Mouse (Mus musculus): Measurements from ENCODE around the gene Wdr82. TPM values are rescaled to one million over a fixed set of nuclear protein-coding genes. Genes with fewer than 3 reads are reported as not detected.

Gene Wdr82
- 15.9 and 17.7 TPM in 2 replicates for polyA plus RNA-seq (2011; ENCODE audit: insufficient read depth, insufficient read length, low replicate concordance, missing spikeins)

DNA sequence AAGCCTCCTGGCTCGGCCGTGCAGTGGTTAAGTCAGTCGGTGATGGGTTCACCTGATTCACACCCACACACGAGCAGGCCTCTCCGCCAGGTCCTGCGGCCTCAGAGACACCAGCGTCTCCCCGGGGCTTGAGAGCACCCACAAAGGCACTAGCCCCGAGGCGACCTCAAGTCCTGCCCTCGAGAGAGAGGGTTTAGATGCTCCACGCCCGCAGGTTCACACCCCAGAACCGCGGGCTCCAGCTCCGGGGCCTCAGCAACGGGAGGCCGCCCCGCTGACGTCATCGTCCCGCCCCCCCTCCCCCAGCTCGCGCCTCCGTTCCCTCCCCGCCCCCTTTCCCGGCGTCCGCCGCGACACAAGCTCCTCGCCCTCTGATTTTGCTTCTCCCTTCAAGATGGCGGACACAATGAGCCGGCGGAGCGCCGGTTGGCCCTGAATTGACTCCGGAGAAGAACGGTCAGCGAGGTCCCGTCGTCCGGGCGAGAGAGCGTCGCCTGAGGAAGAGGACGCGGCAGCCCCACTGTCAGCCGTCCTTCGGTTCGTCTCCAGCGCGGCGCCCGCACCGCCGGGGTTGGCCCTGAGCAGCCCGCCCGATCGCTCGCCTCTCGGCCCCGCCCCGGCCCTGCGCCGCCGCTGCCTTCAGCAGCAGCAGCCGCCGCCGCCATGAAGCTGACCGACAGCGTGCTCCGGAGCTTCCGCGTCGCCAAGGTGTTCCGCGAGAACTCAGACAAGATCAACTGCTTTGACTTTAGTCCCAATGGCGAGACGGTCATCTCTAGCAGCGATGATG is at the start of gene Wdr82:
TSS of gene Wdr82 (plus strand) at position 373 of the 790 bp plus-strand sequence.
- under 1% methylated on average over 81 of the region's 81 CpGs for WGBS
- peak within 1 kb of the TSS; percentile 97 for H3K27ac ChIP-seq (ENCODE audit: control insufficient read depth, insufficient read depth, low read depth, low read length, poor library complexity)
- TF ChIP-seq POLR2A (IDR thresholded peaks at IDR 0.05; ENCODE audit: borderline replicate concordance, control insufficient read depth, low read depth, low read length) (peak; percentile 93), CTCF (IDR thresholded peaks at IDR 0.05; ENCODE audit: control insufficient read depth, insufficient read depth, low read length) (no peak)
- H3K4me3 ChIP-seq (replicated peaks; ENCODE audit: control insufficient read depth, low read depth, low read length), result peak within 1 kb of the TSS; percentile 83
- H3K4me1 ChIP-seq (ENCODE audit: control insufficient read depth, insufficient read depth, low read length), result peaks cover 2% of the 10 kb centered on the region; the same call in 1 of the 2 replicates

DNA sequence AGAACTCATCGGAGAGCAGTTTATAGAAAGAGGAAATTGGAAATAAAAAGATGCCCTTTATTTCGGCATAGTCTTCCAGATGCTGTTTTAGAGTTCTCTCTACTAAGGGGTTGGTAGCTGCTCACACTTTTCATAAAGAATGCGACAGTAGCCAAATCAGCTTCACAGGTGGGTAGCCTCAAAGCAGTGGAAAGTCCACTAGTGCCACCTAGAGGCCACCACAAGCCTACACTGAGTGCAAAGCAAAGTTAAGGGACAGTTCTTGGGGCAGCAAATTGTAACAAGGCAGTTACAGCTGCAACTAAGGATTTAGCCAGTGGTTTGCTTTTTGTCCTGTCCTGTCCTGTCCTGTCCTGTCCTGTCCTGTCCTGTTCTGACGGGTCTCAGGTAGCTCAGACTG is 47.1 kb upstream of the Wdr82 start:
- WGBS, result 42% methylated on average over 4 of the region's 4 CpGs
- H3K4me1 ChIP-seq (ENCODE audit: control insufficient read depth, insufficient read depth, low read length), result no peaks in the 10 kb centered on the region
- H3K4me3 ChIP-seq (replicated peaks; ENCODE audit: control insufficient read depth, low read depth, low read length), result no peak overlapping the region
- TF ChIP-seq POLR2A (IDR thresholded peaks at IDR 0.05; ENCODE audit: borderline replicate concordance, control insufficient read depth, low read depth, low read length), result no peak
- peak; percentile 60 for TF ChIP-seq CTCF (IDR thresholded peaks at IDR 0.05; ENCODE audit: control insufficient read depth, insufficient read depth, low read length)
- H3K27ac ChIP-seq (ENCODE audit: control insufficient read depth, insufficient read depth, low read depth, low read length, poor library complexity), result no peak overlapping the region

DNA sequence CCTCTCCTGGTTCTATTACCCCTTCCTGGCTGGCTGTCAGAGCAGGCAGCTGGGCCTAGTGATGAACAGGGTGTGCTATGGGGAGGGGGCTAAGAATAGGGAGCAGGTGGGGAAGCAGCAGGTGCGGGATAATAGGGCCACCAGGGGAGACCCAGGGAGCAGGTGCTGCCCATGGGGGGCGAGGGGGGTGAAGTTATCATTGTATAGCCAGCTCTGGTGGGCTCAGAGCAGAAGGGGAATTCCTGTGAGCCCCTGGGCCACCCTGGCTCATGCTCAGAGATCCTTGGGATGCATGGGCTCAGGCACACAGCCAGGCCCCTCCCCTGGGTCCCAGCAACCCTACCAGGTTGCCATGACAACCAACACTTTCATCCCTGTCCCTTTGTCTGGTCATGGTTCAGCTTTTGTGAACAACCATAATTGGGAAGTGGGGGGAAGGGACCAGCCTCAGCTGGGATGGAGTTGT is 43.9 kb upstream of the Wdr82 start:
- Histone ChIP-seq H3K4me3 (replicated peaks; ENCODE audit: control insufficient read depth, low read depth, low read length) (no peak overlapping the region), H3K4me1 (ENCODE audit: control insufficient read depth, insufficient read depth, low read length) (no peaks in the 10 kb centered on the region), H3K27ac (ENCODE audit: control insufficient read depth, insufficient read depth, low read depth, low read length, poor library complexity) (no peak overlapping the region)
- TF ChIP-seq CTCF (IDR thresholded peaks at IDR 0.05; ENCODE audit: control insufficient read depth, insufficient read depth, low read length) (no peak), POLR2A (IDR thresholded peaks at IDR 0.05; ENCODE audit: borderline replicate concordance, control insufficient read depth, low read depth, low read length) (no peak)
- WGBS, result 59% methylated on average over 2 of the region's 2 CpGs

DNA sequence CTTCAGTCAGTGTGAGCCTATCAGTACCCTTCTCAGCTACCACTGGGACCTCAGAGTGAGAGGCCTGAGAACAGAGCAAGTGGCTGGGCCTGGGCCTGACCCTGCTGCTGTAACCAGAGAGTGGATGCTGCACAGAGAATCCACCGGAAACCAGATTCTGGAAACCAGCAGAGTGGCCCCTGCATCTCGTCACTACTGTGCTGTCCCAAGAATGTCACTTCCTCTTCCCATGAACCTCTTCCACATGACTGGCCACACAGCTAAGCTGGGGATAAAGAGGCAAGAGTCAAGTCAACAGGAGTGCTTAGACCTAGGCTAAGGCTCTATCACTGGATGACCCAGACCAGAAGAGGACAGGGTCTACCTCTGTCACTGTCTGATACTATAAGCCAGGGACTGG is 41.7 kb upstream of the Wdr82 start:
- 37% methylated on average over 2 of the region's 2 CpGs for WGBS
- H3K4me3 ChIP-seq (replicated peaks; ENCODE audit: control insufficient read depth, low read depth, low read length), result no peak overlapping the region
- TF ChIP-seq CTCF (IDR thresholded peaks at IDR 0.05; ENCODE audit: control insufficient read depth, insufficient read depth, low read length), result no peak
- TF ChIP-seq POLR2A (IDR thresholded peaks at IDR 0.05; ENCODE audit: borderline replicate concordance, control insufficient read depth, low read depth, low read length), result no peak
- H3K27ac ChIP-seq (ENCODE audit: control insufficient read depth, insufficient read depth, low read depth, low read length, poor library complexity), result no peak overlapping the region
- H3K4me1 ChIP-seq (ENCODE audit: control insufficient read depth, insufficient read depth, low read length), result no peaks in the 10 kb centered on the region

DNA sequence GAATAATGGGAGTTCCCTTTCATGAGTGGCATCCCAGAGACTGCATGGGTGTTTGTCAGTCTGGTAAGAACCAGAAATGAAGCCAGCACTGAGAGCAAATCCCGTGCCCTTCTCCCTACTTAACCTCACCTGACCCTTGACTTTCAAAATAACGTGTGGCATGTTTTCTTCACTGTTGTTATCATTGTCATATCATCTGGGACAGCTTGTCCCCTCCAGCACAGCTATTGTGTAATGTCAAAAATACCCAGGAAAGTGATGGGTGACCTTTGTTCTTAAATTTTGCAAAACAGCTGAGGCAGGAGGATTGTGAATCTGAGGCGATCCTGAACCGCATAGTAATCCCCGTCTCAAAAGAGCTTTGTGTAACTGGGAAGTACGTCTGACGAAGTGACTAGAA is 40.5 kb upstream of the Wdr82 start:
- WGBS, result 76% methylated on average over 7 of the region's 7 CpGs

DNA sequence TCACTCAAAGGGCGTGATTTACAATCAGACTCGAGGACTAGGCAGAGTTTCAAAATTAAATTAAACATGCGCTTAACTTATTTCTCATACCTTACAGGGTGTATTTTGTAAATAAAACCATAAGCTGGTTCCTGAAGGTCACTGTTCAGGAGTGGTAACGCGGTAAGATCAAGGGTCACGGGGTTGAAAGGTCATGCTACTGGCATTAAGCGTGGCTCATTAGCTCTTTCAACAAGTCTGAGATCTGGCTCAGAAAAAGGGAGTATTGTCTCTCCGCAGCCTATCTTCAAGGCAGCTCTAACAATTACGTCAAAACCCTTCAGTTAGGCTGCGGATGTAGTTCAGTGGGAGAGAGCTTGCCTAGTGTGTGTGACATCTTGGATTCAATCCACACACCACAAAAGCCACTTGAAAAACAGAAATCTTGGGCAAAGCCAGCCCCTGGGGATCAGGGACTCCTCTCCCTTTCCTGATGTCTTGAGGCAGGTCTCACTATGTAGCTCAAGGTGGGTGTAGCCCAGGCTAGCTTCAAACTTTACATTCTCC is 33.0 kb upstream of the Wdr82 start:
- Histone ChIP-seq H3K27ac (ENCODE audit: control insufficient read depth, insufficient read depth, low read depth, low read length, poor library complexity) (no peak overlapping the region), H3K4me1 (ENCODE audit: control insufficient read depth, insufficient read depth, low read length) (no peaks in the 10 kb centered on the region), H3K4me3 (replicated peaks; ENCODE audit: control insufficient read depth, low read depth, low read length) (no peak overlapping the region)
- TF ChIP-seq CTCF (IDR thresholded peaks at IDR 0.05; ENCODE audit: control insufficient read depth, insufficient read depth, low read length) (no peak), POLR2A (IDR thresholded peaks at IDR 0.05; ENCODE audit: borderline replicate concordance, control insufficient read depth, low read depth, low read length) (no peak)
- 63% methylated on average over 10 of the region's 10 CpGs for WGBS

More for the DNA sequence above, 40.5 kb upstream of the Wdr82 start:
- Histone ChIP-seq H3K27ac (ENCODE audit: control insufficient read depth, insufficient read depth, low read depth, low read length, poor library complexity) (no peak overlapping the region), H3K4me1 (ENCODE audit: control insufficient read depth, insufficient read depth, low read length) (no peaks in the 10 kb centered on the region), H3K4me3 (replicated peaks; ENCODE audit: control insufficient read depth, low read depth, low read length) (no peak overlapping the region)
- TF ChIP-seq CTCF (IDR thresholded peaks at IDR 0.05; ENCODE audit: control insufficient read depth, insufficient read depth, low read length), result no peak
- no peak for TF ChIP-seq POLR2A (IDR thresholded peaks at IDR 0.05; ENCODE audit: borderline replicate concordance, control insufficient read depth, low read depth, low read length)

DNA sequence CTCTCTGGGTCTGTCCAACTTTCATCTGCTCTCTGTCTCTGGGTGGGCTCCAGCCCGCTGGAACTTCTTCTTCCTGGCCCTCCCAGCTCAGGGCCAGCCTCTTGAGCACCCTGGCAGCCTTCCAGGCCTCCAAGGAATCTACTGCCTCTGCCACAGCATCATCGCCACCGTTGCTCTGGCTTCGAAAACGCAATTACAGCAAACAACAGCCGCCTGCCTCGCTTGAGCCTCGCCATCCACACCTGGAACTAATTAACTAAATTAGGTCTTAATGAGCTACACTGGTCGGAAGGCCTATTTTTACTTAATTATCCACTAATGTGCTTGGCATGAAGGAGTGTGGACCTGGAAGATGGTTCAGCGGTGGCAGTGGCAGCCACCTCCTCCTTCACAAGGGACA is 31.0 kb upstream of the Wdr82 start:
- Histone ChIP-seq H3K4me1 (ENCODE audit: control insufficient read depth, insufficient read depth, low read length) (no peaks in the 10 kb centered on the region), H3K27ac (ENCODE audit: control insufficient read depth, insufficient read depth, low read depth, low read length, poor library complexity) (no peak overlapping the region), H3K4me3 (replicated peaks; ENCODE audit: control insufficient read depth, low read depth, low read length) (no peak overlapping the region)
- TF ChIP-seq CTCF (IDR thresholded peaks at IDR 0.05; ENCODE audit: control insufficient read depth, insufficient read depth, low read length) (no peak), POLR2A (IDR thresholded peaks at IDR 0.05; ENCODE audit: borderline replicate concordance, control insufficient read depth, low read depth, low read length) (no peak)
- 69% methylated on average over 10 of the region's 10 CpGs for WGBS

DNA sequence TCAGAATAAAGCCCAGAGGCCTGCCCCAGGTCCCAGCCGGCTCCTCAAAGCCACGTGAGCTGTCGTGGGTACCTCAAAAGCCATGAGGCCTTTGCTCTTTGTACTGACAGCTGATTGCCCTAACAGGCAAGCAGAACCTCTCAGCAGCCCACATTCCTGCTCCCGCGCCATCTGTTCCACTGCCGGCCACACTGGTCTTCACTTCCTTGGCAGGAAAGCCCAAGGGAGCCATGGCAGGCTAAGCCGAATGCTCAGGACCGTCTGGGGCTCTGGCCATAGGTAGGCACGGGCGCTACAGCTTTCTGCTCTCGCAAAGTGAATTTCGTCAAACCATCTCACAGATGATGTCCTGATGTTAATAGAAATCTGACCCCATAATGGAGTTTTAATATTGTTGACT is 28.8 kb upstream of the Wdr82 start:
- 85% methylated on average over 12 of the region's 12 CpGs for WGBS
- Histone ChIP-seq H3K27ac (ENCODE audit: control insufficient read depth, insufficient read depth, low read depth, low read length, poor library complexity) (no peak overlapping the region), H3K4me3 (replicated peaks; ENCODE audit: control insufficient read depth, low read depth, low read length) (no peak overlapping the region), H3K4me1 (ENCODE audit: control insufficient read depth, insufficient read depth, low read length) (peaks cover under 1% of the 10 kb centered on the region; the same call in 1 of the 2 replicates)
- TF ChIP-seq POLR2A (IDR thresholded peaks at IDR 0.05; ENCODE audit: borderline replicate concordance, control insufficient read depth, low read depth, low read length), result no peak
- no peak for TF ChIP-seq CTCF (IDR thresholded peaks at IDR 0.05; ENCODE audit: control insufficient read depth, insufficient read depth, low read length)

Measured in bone marrow, adult 2 months (tissue).